Mouse (Mus musculus): ENCODE data around the gene Serpina3f.

Serpina3f gene

DNA sequence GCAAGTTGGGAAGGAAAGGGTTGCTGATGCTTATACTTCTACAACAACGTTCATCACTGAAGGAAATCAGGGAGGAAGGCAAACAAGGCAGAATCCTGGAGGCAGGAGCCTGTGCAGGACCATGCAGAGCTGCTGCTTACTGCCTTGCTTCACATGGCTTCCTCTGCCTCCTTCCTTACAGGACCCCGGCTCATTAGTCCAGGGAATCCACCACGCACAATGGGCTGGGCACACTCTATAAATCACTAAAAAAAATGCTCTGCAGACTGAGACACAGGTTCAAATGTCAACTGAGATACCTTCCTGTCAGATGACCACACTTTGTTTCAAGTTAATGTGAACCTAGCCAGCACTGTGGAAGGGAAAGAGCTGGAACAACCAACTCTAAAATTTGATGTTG, 46.7 kb downstream of the Serpina3f start:
- no peak for DNase-seq

- DNase-seq = no peak
Observed at GRCm38 (mm10) chr12:104262863-104263262, 48.5 kb downstream of the Serpina3f start, which contains the start of gene Serpina3i. Gene Serpina3i (plus strand): TSS chr12:104263122.

GRCm38 (mm10) chr12:104266374-104266773, 52.0 kb downstream of the Serpina3f start:
- no peak for DNase-seq

All from thymus, postnatal 25 days (tissue).